Mouse (Mus musculus): ENCODE results near the gene Sema4d. TPM values are rescaled to one million over a fixed set of nuclear protein-coding genes. Genes with fewer than 3 reads are reported as not detected.

Sema4d gene
- total and polyA plus RNA-seq, 3 experiments = 12.8 to 67.1 (median 16.7) TPM

- in situ Hi-C loops (cut with MboI; ENCODE audit: low pct_ligation_motif_present, low pct_unique_long_range_greater_than_20kb, low sequenced_read_pairs) = no loop called here
- H3K4me2 ChIP-seq (ENCODE audit: insufficient read depth, low read depth, poor library complexity, severe bottlenecking) = no peak overlapping the region
These were observed 12.9 kb downstream of the Sema4d start for GRCm38 (mm10) chr13:51780509-51781155.

GRCm38 (mm10) chr13:51778983-51779962 is 14.3 kb downstream of the Sema4d start:
- H3K4me3 ChIP-seq (replicated peaks in 1 of 3; ENCODE audit: low read depth in 2 of 3, low read length in 2 of 3, poor library complexity in 1 of 3) = no peak overlapping the region
- H3K9ac ChIP-seq (ENCODE audit: insufficient read depth, low read depth) = no peak overlapping the region
- H3K9me3 ChIP-seq (replicated peaks; ENCODE audit: low read length) = no peaks in the 10 kb centered on the region
- dilution Hi-C loops (cut with MboI; ENCODE audit: extremely low pct_ligation_motif_present, extremely low pct_unique_long_range_greater_than_20kb, low sequenced_read_pairs) = no loop called here
- peaks cover 15 to 86% of the 10 kb centered on the region in 2 experiments for H3K36me3 ChIP-seq (replicated peaks in 1 of 2; ENCODE audit: control insufficient read depth in 1 of 2, insufficient read depth in 1 of 2, low read length in 1 of 2)
- H3K27me3 ChIP-seq (replicated peaks) = no peaks in the 10 kb centered on the region
- TF ChIP-seq SIN3A (IDR thresholded peaks at IDR 0.05; ENCODE audit: low read length) (no peak), TCF12 (IDR thresholded peaks at IDR 0.05; ENCODE audit: low read depth, low read length) (no peak), TBP (conservative IDR thresholded peaks at IDR 0.05; ENCODE audit: low read depth, low read length) (no peak), HCFC1 (IDR thresholded peaks at IDR 0.05; ENCODE audit: low read depth, low read length) (no peak), MEF2A (IDR thresholded peaks at IDR 0.05; ENCODE audit: borderline replicate concordance, low read depth, low read length) (no peak), NELFE (IDR thresholded peaks at IDR 0.05; ENCODE audit: low read depth, low read length) (no peak), ZNF384 (IDR thresholded peaks at IDR 0.05; ENCODE audit: low read depth, low read length) (no peak), USF2 (conservative IDR thresholded peaks at IDR 0.05; ENCODE audit: low read depth, low read length) (no peak), BHLHE40 (IDR thresholded peaks at IDR 0.05; ENCODE audit: low read depth, low read length) (no peak), POLR2A (IDR thresholded peaks at IDR 0.05; ENCODE audit: low read depth, low read length) (no peak), JUN (IDR thresholded peaks at IDR 0.05; ENCODE audit: insufficient read depth, low read depth, low read length) (no peak), PAX5 (IDR thresholded peaks at IDR 0.05; ENCODE audit: low read length) (no peak), IRF4 (IDR thresholded peaks at IDR 0.05; ENCODE audit: low read depth, low read length) (no peak), JUND (conservative IDR thresholded peaks at IDR 0.05; ENCODE audit: low read depth, low read length) (no peak), E2F4 (IDR thresholded peaks at IDR 0.05; ENCODE audit: insufficient replicate concordance, low read depth, low read length) (no peak), POLR2AphosphoS2 (IDR thresholded peaks at IDR 0.05; ENCODE audit: low read depth, low read length) (no peak), MXI1 (IDR thresholded peaks at IDR 0.05; ENCODE audit: low read depth, low read length) (no peak), ZKSCAN1 (IDR thresholded peaks at IDR 0.05; ENCODE audit: borderline replicate concordance, low read depth, low read length) (no peak), GABPA (IDR thresholded peaks at IDR 0.05; ENCODE audit: insufficient replicate concordance, low read depth, low read length) (no peak)
- H3K79me2 ChIP-seq (replicated peaks; ENCODE audit: control insufficient read depth, extremely low read depth, insufficient read depth, poor library complexity, severe bottlenecking) = peaks cover 7% of the 10 kb centered on the region; the same call in 1 of the 2 replicates
- H3K27ac ChIP-seq (ENCODE audit: insufficient read depth, low read depth) = no peak overlapping the region
- peaks cover 18 to 48% of the 10 kb centered on the region in 2 experiments for H3K4me1 ChIP-seq (ENCODE audit: control insufficient read depth in 1 of 2, insufficient read depth in 2 of 2)
- H3K4me2 ChIP-seq (ENCODE audit: insufficient read depth, low read depth, poor library complexity, severe bottlenecking) = no peak overlapping the region
- DNase-seq (ENCODE audit: extremely low read depth) = no peak
- in situ Hi-C loops (cut with MboI; ENCODE audit: low pct_ligation_motif_present, low pct_unique_long_range_greater_than_20kb, low sequenced_read_pairs) = no loop called here

More at GRCm38 (mm10) chr13:51780509-51781155, 12.9 kb downstream of the Sema4d start:
- no peaks in the 10 kb centered on the region for H3K9me3 ChIP-seq (replicated peaks; ENCODE audit: low read length)
- H3K36me3 ChIP-seq (replicated peaks in 1 of 2; ENCODE audit: control insufficient read depth in 1 of 2, insufficient read depth in 1 of 2, low read length in 1 of 2) = peaks cover 9 to 80% of the 10 kb centered on the region in 2 experiments
- peaks cover 9% of the 10 kb centered on the region for H3K79me2 ChIP-seq (replicated peaks; ENCODE audit: control insufficient read depth, extremely low read depth, insufficient read depth, poor library complexity, severe bottlenecking)
- H3K4me1 ChIP-seq (ENCODE audit: control insufficient read depth in 1 of 2, insufficient read depth in 2 of 2) = peaks cover 18 to 48% of the 10 kb centered on the region in 2 experiments
- no peak overlapping the region for H3K4me3 ChIP-seq (replicated peaks in 1 of 3; ENCODE audit: low read depth in 2 of 3, low read length in 2 of 3, poor library complexity in 1 of 3)
- no peak for DNase-seq (ENCODE audit: extremely low read depth)
- H3K9ac ChIP-seq (ENCODE audit: insufficient read depth, low read depth) = no peak overlapping the region
- no peak overlapping the region for H3K27ac ChIP-seq (ENCODE audit: insufficient read depth, low read depth)
- TF ChIP-seq MYC (IDR thresholded peaks at IDR 0.05; ENCODE audit: low read depth, low read length) = no peak
- no peak for TF ChIP-seq NELFE (IDR thresholded peaks at IDR 0.05; ENCODE audit: low read depth, low read length)
- no peak for TF ChIP-seq MXI1 (IDR thresholded peaks at IDR 0.05; ENCODE audit: low read depth, low read length)
- TF ChIP-seq MAFK (IDR thresholded peaks at IDR 0.05; ENCODE audit: insufficient replicate concordance, low read length) = no peak
- TF ChIP-seq SMC3 (IDR thresholded peaks at IDR 0.05; ENCODE audit: low read depth, low read length) = no peak
- no peak for TF ChIP-seq TBP (conservative IDR thresholded peaks at IDR 0.05; ENCODE audit: low read depth, low read length)
- TF ChIP-seq UBTF (IDR thresholded peaks at IDR 0.05; ENCODE audit: low read depth, low read length) = no peak
- no peak for TF ChIP-seq MAZ (IDR thresholded peaks at IDR 0.05; ENCODE audit: low read depth, low read length)
- TF ChIP-seq RCOR1 (conservative IDR thresholded peaks at IDR 0.05; ENCODE audit: low read depth, low read length) = no peak
- no peak for TF ChIP-seq JUN (IDR thresholded peaks at IDR 0.05; ENCODE audit: insufficient read depth, low read depth, low read length)
- no peak for TF ChIP-seq CHD1 (IDR thresholded peaks at IDR 0.05; ENCODE audit: low read depth, low read length)
- TF ChIP-seq PAX5 (IDR thresholded peaks at IDR 0.05; ENCODE audit: low read length) = no peak
- TF ChIP-seq MEF2A (IDR thresholded peaks at IDR 0.05; ENCODE audit: borderline replicate concordance, low read depth, low read length) = no peak
- no peak for TF ChIP-seq NRF1 (IDR thresholded peaks at IDR 0.05; ENCODE audit: low read depth, low read length)
- no peak for TF ChIP-seq SIN3A (IDR thresholded peaks at IDR 0.05; ENCODE audit: low read length)
- TF ChIP-seq KAT2A (IDR thresholded peaks at IDR 0.05; ENCODE audit: insufficient replicate concordance, low read length) = no peak
- TF ChIP-seq JUND (conservative IDR thresholded peaks at IDR 0.05; ENCODE audit: low read depth, low read length) = no peak
- H3K27me3 ChIP-seq (replicated peaks) = no peaks in the 10 kb centered on the region
- dilution Hi-C loops (cut with MboI; ENCODE audit: extremely low pct_ligation_motif_present, extremely low pct_unique_long_range_greater_than_20kb, low sequenced_read_pairs) = no loop called here

Data from CH12.LX (cell line).